Mouse (Mus musculus): ENCODE data around the gene Gm20388. TPM values are rescaled to one million over a fixed set of nuclear protein-coding genes. Genes with fewer than 3 reads are reported as not detected.
A peak's percentile ranks its signal among the peaks of the same experiment; 100 is the strongest.

Gene Gm20388
- total RNA-seq, 1 experiment from 2014 or later: 10.0 TPM

DNA sequence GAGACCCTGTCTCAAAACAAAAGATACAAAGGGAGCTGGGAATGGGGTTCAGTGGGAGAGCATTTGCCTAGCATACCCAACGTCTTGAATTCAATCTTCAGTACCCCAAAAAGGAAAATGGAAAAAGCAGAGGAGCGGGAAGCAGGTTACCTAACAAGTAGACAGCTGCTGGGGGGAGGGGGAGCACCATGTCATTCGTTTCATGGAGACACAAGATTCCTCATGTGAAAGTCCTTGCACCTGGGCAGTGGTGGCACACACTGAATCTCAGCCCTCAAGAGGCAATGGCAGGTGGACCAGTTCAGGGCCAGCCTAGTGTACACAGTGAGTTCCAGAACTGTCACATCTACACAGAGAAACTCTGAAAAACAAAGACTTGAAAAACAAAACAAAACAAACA lies 3946.7 kb downstream of the Gm20388 start:
- ATAC-seq (replicated peaks; ENCODE audit: insufficient number of reproducible peaks, low FRiP score, low TSS enrichment, poor library complexity, severe bottlenecking): no peak

DNA sequence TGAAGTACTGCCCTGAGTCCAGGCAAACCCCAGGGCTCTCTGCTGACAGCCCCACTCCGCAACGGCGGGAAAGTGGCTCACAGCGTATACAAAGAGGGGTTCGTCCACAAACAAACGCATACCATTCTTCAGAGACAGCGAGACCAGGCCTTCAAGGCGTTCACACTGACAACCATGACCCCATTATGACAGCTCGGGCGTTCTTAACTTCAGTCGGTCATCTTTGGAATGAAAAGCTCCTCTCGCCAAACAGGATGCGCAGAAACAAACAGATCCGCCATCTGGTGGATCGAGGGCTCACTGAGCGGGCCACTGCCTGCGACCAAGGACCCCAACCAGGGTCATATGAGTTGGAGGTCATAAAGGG lies 3947.9 kb downstream of the Gm20388 start:
- ATAC-seq (replicated peaks; ENCODE audit: insufficient number of reproducible peaks, low FRiP score, low TSS enrichment, poor library complexity, severe bottlenecking): 0 out of 2 replicates have a peak, but pooled peaks have one; percentile 7

- ATAC-seq (replicated peaks; ENCODE audit: insufficient number of reproducible peaks, low FRiP score, low TSS enrichment, poor library complexity, severe bottlenecking): peak; percentile 77
Observed at GRCm38 (mm10) chr8:123858941-123859647, 3948.5 kb downstream of the Gm20388 start.

- ATAC-seq (replicated peaks; ENCODE audit: insufficient number of reproducible peaks, low FRiP score, low TSS enrichment, poor library complexity, severe bottlenecking): peak; percentile 50
Observed at GRCm38 (mm10) chr8:123859648-123860259, 3949.1 kb downstream of the Gm20388 start, which contains the start of gene Ccsap. Gene Ccsap, minus strand, starts transcription at chr8:123860209.

DNA sequence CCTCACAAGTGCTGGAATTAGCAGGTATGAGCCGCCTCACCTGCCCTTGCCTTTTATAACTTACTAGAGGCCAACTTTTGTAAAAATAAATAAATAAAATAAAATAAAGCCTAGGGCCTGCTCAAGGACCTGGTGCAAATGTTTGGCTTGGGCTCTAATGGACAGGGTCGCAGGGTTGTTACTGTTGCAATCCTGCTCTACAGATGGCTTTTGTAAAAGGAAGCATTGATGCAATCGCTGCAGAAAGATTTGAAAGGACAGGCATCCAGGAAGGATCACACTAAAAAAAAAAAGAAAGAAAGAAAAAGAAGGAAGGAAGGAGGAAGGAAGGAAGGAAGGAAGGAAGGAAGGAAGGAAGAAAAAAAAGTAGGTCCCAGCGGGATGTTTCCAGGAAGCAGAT lies 3949.7 kb downstream of the Gm20388 start:
- no peak for ATAC-seq (replicated peaks; ENCODE audit: insufficient number of reproducible peaks, low FRiP score, low TSS enrichment, poor library complexity, severe bottlenecking)

- no peak for ATAC-seq (replicated peaks; ENCODE audit: insufficient number of reproducible peaks, low FRiP score, low TSS enrichment, poor library complexity, severe bottlenecking)
Observed at GRCm38 (mm10) chr8:123865786-123866185, 3955.1 kb downstream of the Gm20388 start.

GRCm38 (mm10) chr8:123866971-123867370 lies 3956.3 kb downstream of the Gm20388 start:
- no peak for ATAC-seq (replicated peaks; ENCODE audit: insufficient number of reproducible peaks, low FRiP score, low TSS enrichment, poor library complexity, severe bottlenecking)

GRCm38 (mm10) chr8:123872048-123872447 lies 3961.4 kb downstream of the Gm20388 start:
- ATAC-seq (replicated peaks; ENCODE audit: insufficient number of reproducible peaks, low FRiP score, low TSS enrichment, poor library complexity, severe bottlenecking): no peak

DNA sequence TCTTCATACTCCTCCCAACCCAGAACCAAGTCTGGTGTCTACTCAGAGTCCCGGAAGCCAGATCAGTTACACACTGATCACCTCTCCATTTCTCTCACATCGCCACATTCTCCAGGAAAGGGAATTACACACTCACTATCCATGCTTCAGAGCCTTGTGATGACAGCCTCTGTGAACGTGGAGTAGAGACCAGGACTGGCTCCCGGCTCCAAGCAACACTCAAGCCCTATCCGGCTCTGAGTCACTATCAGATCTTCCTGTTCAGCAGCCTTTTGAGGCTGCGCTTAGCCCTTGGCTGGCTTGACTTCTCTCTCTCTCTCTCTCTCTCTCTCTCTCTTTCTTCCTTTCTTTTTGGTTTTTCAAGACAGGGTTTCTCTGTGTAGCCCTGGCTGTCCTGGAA lies 3962.7 kb downstream of the Gm20388 start:
- ATAC-seq (replicated peaks; ENCODE audit: insufficient number of reproducible peaks, low FRiP score, low TSS enrichment, poor library complexity, severe bottlenecking): no peak

DNA sequence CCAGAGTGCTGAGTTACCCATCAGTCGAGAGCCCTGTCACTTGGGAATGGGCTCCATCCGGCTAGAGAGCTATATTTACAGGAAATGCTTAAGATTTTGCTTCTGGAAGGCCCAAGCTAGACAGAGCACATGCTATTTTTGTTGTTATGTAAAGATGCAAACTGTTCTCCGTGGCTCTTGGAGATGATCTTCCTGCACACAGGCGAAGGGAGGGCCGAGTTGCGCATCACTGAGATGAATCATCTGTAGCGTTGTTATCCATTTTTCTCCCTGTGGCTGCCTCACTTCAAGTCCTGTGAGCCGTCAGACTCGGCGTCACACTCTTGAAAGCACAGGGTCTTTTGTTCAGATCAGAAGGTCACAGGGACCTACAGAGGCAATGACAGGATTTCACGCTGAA lies 3963.7 kb downstream of the Gm20388 start:
- ATAC-seq (replicated peaks; ENCODE audit: insufficient number of reproducible peaks, low FRiP score, low TSS enrichment, poor library complexity, severe bottlenecking): no peak

DNA sequence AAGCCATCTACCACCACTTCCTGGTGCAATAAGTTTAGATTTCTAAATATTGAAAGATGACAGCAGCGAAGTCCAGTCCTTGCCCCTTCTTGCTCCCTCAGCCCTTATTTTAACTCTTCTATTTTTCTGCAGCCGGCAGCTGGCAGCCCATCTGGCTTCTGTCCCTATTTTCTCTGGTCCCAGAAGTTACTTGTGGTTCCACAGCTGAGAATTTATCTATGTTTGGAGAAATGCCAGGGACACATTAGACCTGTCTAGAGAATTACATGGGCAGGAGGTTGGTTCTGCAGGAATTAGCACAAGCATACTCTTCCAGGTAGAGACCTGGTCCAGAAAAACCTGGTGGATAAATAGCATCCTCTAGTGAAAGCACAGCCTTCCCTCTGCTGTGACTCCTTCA lies 3967.2 kb downstream of the Gm20388 start:
- ATAC-seq (replicated peaks; ENCODE audit: insufficient number of reproducible peaks, low FRiP score, low TSS enrichment, poor library complexity, severe bottlenecking): no peak

DNA sequence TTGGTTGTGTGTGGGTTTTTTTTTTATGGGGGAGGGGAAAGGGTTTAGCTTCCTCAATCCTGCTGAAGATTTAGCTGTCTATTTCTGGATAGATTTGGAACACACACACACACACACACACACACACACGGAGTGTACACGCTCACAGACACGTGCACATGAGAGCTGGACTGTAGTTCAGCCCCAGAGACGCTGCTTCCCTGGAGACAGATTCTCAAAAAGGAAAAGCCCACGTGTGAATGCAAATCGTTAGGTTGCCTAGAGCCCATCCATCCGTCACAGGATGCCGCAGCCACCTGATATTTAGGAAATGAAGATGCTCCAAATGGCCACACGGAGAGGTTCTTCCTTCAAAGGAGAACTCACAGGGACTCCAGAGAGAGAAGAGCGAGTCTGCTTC lies 3969.6 kb downstream of the Gm20388 start:
- ATAC-seq (replicated peaks; ENCODE audit: insufficient number of reproducible peaks, low FRiP score, low TSS enrichment, poor library complexity, severe bottlenecking): no peak

- no peak for ATAC-seq (replicated peaks; ENCODE audit: insufficient number of reproducible peaks, low FRiP score, low TSS enrichment, poor library complexity, severe bottlenecking)
Observed at GRCm38 (mm10) chr8:123880821-123881350, 3970.2 kb downstream of the Gm20388 start.

DNA sequence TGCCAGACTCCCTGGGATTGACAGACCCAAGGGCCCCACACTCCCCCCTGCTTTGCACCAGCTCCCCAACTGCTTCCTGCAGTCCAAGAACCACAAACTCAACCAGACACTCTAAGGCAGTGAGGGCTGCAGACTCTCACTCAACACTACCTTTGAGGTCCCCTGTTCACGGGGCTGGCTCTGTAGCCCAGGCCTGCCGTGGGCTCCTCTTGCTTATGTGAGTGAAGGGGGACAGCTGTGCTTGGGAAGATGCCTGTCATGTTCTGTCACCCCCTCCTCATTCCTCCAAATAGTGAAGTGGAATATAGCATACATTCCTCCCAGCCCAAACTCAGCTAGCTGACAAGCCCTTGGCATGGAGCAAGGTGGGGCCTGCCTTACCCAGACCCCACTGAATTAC lies 3971.8 kb downstream of the Gm20388 start:
- no peak for ATAC-seq (replicated peaks; ENCODE audit: insufficient number of reproducible peaks, low FRiP score, low TSS enrichment, poor library complexity, severe bottlenecking)

DNA sequence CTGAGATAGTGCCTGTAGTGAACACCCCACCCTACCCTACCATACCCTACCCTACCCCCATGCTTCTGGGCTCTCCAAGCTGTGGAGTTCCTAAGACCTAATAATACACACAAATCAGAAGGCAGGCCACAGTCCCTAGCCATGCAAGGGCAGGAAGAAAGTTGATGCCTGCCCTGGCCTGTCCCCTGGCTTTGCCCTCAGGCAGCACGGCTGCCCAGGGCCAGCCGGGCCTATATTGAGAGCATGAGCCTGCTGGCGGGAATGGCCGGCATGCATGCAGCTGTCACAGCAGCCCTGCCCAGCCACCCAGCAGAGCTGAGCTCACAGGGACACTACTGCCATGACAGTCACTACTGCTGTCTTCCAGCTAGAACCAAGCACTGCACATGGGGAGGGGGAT lies 3972.5 kb downstream of the Gm20388 start:
- ATAC-seq (replicated peaks; ENCODE audit: insufficient number of reproducible peaks, low FRiP score, low TSS enrichment, poor library complexity, severe bottlenecking): no peak

- ATAC-seq (replicated peaks; ENCODE audit: insufficient number of reproducible peaks, low FRiP score, low TSS enrichment, poor library complexity, severe bottlenecking): no peak
Observed at GRCm38 (mm10) chr8:123884721-123885565, 3974.3 kb downstream of the Gm20388 start.

DNA sequence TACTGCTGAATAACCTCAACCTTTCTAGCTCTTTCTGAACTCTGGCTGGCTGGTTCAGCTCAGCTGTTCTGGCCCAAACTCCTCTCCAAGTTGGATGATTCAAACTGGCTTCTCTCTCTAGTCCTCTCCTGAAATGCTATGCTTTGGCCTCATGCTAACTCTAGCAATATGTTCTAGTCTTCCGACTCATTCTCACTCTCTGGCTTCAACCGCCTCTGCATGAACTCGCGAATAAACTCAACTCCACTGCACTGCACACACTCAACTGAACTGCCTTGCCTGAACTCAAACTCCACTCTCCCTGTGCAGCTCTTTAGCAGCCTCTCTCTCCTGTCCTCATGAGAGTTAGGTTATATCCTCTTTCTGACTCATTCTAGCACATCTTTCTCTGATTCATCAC lies 3976.5 kb downstream of the Gm20388 start:
- no peak for ATAC-seq (replicated peaks; ENCODE audit: insufficient number of reproducible peaks, low FRiP score, low TSS enrichment, poor library complexity, severe bottlenecking)

DNA sequence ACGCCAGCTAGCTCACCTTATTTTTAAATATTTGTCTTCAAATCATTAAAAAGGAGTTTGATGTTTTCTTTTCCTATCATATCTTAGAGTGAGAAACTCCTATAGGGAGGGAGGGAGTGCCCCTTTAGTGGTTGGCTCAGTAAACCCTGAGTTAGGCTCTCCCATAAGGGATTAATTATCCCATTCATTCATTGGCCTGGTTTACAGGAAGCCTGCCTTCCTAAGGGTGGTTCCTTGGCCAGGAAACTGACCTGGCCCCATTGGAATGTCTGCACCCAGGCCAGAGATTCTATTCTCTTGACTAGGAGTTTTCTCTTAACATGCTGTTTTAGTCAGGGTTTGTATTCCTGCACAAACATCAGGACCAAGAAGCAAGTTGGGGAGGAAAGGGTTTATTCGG lies 3977.3 kb downstream of the Gm20388 start:
- no peak for ATAC-seq (replicated peaks; ENCODE audit: insufficient number of reproducible peaks, low FRiP score, low TSS enrichment, poor library complexity, severe bottlenecking)

- ATAC-seq (replicated peaks; ENCODE audit: insufficient number of reproducible peaks, low FRiP score, low TSS enrichment, poor library complexity, severe bottlenecking): no peak
Observed at GRCm38 (mm10) chr8:123889797-123890196, 3979.2 kb downstream of the Gm20388 start.

All from monocyte, adult 5-6 weeks (primary cell).